Mouse (Mus musculus) v-Abl transformed pro-B cells (cell line): ENCODE measurements around the gene Ndufb5.

ENCODE experiments used
- in situ Hi-C, 2 experiments: fragments of 400-800 bp; cut with MboI; formaldehyde crosslinking; loops; one replicate each; pipeline ENCODE4 v1.15.1; 2025; ENCODE audit not compliant: unreplicated experiment in 2 of 2

Ndufb5 gene

DNA sequence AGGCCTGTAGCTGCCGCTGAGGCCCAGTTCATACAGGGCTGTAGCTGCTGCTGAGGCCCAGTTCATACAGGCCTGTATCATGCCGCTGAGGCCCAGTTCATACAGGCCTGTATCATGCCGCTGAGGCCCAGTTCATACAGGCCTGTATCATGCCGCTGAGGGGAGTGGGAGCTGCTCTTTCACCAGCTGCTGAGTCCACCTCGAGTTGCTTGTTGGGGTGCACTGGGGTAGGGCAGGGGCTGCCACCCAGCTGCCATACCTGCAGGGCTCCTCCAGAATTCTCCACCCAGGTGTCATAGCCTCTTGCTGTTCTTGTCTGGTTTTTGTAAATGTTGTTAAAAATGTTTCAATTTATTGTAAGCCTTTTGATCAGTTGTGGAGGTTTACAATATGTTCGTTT is 19.4 kb upstream of the Ndufb5 start:
- in situ Hi-C loops: loop anchor here in 1 of 2 experiments (10.0 to 25.0 kb wide), 3 partner anchors 1337 to 1905 kb away; partner anchors contain the start of gene Skil

GRCm38 (mm10) chr3:32718271-32718670 is 18.5 kb upstream of the Ndufb5 start:
- in situ Hi-C loops: loop anchor here in 1 of 2 experiments (10.0 to 25.0 kb wide), 3 partner anchors 1337 to 1906 kb away; partner anchors contain the start of gene Skil

- in situ Hi-C loops: loop anchor here in 1 of 2 experiments (25.0 kb wide), 2 partner anchors 1637 to 1912 kb away; partner anchors contain the start of gene Skil
These were observed 12.6 kb upstream of the Ndufb5 start for GRCm38 (mm10) chr3:32724191-32724590.

DNA sequence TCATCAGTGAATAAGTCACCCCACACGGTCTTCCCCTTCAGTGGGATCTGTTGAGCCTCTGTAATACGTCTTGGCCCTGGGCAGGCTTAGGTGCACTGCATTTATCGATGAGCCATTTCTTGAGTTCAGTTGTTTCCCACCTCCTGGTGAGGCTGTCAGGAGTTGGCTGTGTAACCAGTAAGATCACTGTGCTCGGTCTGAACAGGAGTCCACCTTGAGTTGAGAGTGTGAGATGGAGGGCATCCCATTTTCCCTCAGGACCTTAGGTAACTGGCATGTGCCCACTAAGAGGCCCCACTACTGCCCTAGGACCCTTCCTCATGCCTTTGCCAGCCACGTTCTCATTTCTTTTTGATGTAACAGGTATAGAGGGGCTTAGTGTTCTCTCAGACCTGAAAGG is 10.8 kb upstream of the Ndufb5 start:
- in situ Hi-C loops: loop anchor here (25.0 kb wide), 2 partner anchors 1311 to 1589 kb away; partner anchors contain the start of gene Cldn11 (in 1 of the 2)

DNA sequence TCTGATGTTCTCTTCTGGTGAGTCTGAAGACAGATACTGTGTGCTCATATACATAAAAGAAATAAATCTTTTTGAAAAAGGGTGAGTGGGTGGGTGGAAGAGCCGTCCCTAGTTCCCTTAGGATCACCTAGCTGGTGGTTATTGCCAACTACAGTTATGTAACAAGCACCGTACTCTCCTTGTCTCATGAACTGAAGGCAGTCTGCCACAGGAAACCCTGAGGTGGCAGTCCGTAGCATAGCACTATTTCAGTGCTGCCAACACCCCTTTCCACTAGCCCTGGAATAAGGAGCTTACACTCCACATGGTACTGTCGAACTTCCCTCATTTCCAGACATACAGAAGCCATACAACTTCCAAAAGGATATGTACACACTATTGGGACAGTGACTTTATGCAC is 8.9 kb upstream of the Ndufb5 start:
- in situ Hi-C loops: loop anchor here (25.0 kb wide), 2 partner anchors 1309 to 1591 kb away; partner anchors contain the start of gene Cldn11 (in 1 of the 2)

DNA sequence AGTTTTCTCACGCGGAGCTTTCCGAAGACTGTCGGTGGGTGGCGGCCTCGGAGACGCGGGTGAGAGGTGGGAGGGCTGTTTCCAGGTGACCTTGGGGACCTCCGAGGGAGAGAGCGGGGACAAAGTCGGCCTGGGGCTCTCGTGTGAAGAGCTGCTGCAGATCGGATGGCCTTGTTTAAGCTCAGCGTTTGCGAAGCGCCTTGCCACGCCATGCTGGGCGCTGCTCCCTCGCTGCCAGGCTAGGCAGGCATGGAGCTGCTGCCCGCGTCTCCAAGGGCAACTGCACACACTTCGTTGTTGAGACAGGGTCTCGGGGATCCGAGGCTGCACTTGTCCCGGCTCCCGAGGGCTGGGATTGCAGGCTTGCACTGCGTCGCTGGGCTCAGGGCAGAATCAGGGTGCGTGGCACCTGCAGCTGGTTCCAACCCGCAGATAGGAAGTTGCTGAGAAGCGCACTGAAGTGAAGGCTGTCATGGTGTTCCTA is 424 bp downstream of the Ndufb5 start, which contains the start of gene Mrpl47:
Gene Mrpl47, minus strand, starts transcription at position 434 of the 484 bp plus-strand sequence.
- in situ Hi-C loops: loop anchor here (10.0 to 25.0 kb wide), 3 partner anchors 1068 to 1600 kb away; partner anchors contain the start of gene Cldn11 (in 1 of the 2)

DNA sequence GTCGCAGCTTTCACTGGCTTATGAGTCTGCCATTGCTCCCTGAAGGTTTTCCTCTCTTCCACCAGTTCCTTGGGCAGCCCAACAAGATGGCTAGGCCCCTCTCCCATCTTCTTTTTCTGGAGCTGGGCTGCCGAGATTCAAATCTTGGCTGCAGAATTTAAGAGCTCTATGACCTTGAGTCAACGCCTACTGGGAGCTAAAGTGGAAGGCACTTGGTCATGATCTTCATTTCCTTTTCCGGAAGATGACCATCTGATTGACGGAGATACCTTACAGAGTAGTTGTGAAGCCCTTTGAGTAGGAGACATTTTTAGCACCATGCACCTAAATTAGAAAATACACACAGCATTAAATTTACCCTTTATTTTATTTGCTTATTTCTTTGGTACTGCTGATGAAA is 1.8 kb downstream of the Ndufb5 start:
- in situ Hi-C loops: loop anchor here (10.0 to 25.0 kb wide), 3 partner anchors 1066 to 1601 kb away; partner anchors contain the start of gene Cldn11 (in 1 of the 2)

DNA sequence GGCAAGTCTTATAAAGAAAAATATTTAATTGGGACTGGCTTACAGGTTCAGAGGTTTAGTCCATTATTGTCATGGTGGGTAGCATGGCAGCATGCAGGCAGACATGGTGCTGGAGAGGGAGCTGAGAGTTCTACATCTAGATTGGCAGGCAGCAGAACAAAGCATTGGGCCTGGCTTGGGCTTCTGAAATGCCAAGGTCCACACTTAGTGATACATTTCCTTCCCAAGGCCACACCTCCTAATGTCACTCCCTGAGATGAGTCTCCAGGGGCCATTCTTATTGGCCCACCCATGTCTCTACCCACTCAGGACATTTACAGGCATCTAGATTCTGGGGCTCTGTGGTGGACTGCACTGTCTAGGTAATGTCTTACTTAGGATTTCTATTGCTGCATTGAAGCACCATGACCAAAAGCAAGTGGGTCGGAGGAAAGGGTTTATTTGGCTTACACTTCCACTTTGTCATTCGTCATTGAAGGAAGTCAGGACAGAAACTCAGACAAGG is 5.5 kb downstream of the Ndufb5 start:
- in situ Hi-C loops: loop anchor here (10.0 to 25.0 kb wide), 3 partner anchors 1072 to 1605 kb away; partner anchors contain the start of gene Cldn11 (in 1 of the 2)

- in situ Hi-C loops: loop anchor here (10.0 to 25.0 kb wide), 3 partner anchors 1070 to 1608 kb away; partner anchors contain the start of gene Cldn11 (in 1 of the 2)
These were observed 8.2 kb downstream of the Ndufb5 start for GRCm38 (mm10) chr3:32745001-32745400.

DNA sequence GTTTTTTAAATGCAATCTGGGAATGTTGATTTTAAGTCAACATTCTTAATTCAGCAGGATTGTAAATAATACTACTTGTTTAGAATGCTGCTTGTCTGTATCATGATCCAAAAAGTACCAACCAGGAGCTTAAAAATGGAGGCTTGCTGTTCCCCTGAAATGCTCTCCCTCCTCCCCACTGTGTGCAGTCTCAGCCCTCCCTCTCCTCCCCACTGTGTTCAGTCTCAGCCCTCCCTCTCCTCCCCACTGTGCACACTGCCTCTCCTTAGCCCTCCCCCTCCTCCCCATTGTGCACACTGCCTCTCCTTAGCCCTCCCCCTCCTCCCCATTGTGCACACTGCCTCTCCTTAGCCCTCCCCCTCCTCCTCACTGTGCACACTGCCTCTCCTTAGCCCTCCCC is 8.6 kb downstream of the Ndufb5 start:
- in situ Hi-C loops: loop anchor here (10.0 to 25.0 kb wide), 3 partner anchors 1069 to 1608 kb away; partner anchors contain the start of gene Cldn11 (in 1 of the 2)

GRCm38 (mm10) chr3:32748384-32748783 is 11.6 kb downstream of the Ndufb5 start:
- in situ Hi-C loops: loop anchor here (10.0 to 25.0 kb wide), 3 partner anchors 1066 to 1611 kb away; partner anchors contain the start of gene Cldn11 (in 1 of the 2)

- in situ Hi-C loops: loop anchor here (10.0 to 25.0 kb wide), 3 partner anchors 1065 to 1613 kb away; partner anchors contain the start of gene Cldn11 (in 1 of the 2)
These were observed 13.2 kb downstream of the Ndufb5 start for GRCm38 (mm10) chr3:32749820-32750579.

- in situ Hi-C loops: no loop called here
These were observed 17.7 kb downstream of the Ndufb5 start for GRCm38 (mm10) chr3:32754384-32754915.

- in situ Hi-C loops: no loop called here
These were observed 22.4 kb downstream of the Ndufb5 start for GRCm38 (mm10) chr3:32759212-32759611.

DNA sequence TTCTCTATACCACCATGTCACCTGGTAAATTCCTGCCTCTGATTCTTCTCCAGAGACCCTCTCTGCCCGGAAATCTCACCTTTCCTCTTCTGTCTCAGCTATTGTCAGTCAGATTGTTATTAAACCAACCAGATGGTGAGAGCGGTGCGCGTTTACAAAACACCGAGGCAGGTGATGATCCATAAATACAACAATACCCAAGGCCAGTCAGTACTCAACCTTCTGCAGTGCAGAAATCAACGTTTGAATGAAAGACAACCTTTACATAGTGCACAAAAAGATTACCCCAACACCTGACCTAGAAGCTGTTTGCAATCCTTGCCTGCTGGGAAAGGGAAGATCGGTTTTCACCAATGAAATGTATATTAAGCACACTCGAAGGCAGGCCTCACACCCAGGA is 26.2 kb downstream of the Ndufb5 start:
- in situ Hi-C loops: no loop called here

DNA sequence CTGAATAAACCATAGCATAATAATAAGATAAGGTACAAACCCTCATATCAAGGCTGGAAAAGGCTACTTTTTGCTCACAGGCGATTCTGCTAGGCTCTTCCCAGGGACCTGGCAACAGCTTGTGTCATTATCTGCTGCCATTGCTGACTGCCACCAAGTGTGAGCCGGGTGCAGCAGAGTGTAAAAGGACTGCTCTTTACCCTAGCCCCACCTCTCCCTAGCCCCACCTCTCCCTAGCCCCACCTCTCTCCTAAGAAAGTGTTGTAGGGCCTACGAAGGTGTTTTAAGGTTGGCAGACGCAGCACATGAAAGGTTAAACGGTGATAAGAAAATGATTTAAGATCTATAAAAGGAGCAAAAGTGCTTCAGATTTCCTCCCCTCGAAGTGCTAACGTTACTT is 27.1 kb downstream of the Ndufb5 start:
- in situ Hi-C loops: no loop called here

- in situ Hi-C loops: no loop called here
These were observed 34.0 kb downstream of the Ndufb5 start for GRCm38 (mm10) chr3:32770781-32771180.
